Mouse (Mus musculus) CH12.LX (cell line): ENCODE results near the gene 2210011C24Rik.

ENCODE experiments used
- BHLHE40 ChIP-seq: IDR thresholded peaks from 2 replicates; pipeline ENCODE4 v1.6.1; 2011; ENCODE audit warnings: mild to moderate bottlenecking, low read depth, low read length, improper control_type of control experiment
- CHD1 ChIP-seq: IDR thresholded peaks from 2 replicates; pipeline ENCODE4 v1.6.1; 2012; ENCODE audit warnings: low read depth, low read length, improper control_type of control experiment, inconsistent platforms
- CHD2 ChIP-seq: IDR thresholded peaks from 2 replicates; pipeline ENCODE4 v1.6.1; 2011; ENCODE audit warnings: low read length, improper control_type of control experiment
- CTCF ChIP-seq, 2 experiments: IDR thresholded peaks in 1 of 2; conservative IDR thresholded peaks in 1 of 2; 2 replicates each; pipeline ENCODE4 v1.5.1; 2011 to 2012; ENCODE audit warnings: low read depth in 2 of 2, low read length in 2 of 2, improper control_type of control experiment in 1 of 2, inconsistent platforms in 1 of 2, mild to moderate bottlenecking in 1 of 2, moderate library complexity in 1 of 2
- EP300 ChIP-seq: IDR thresholded peaks from 2 replicates; pipeline ENCODE4 v1.6.1; 2011; ENCODE audit warnings: low read length, improper control_type of control experiment
- KAT2A ChIP-seq: IDR thresholded peaks from 2 replicates; pipeline ENCODE4 v1.6.1; 2012; ENCODE audit warnings: low read length, improper control_type of control experiment, inconsistent platforms; ENCODE audit not compliant: insufficient replicate concordance
- MAX ChIP-seq: IDR thresholded peaks from 2 replicates; pipeline ENCODE4 v1.6.1; 2011; ENCODE audit warnings: low read length, improper control_type of control experiment
- NELFE ChIP-seq: IDR thresholded peaks from 2 replicates; pipeline ENCODE4 v1.6.1; 2011; ENCODE audit warnings: low read depth, low read length, improper control_type of control experiment
- NRF1 ChIP-seq: IDR thresholded peaks from 2 replicates; pipeline ENCODE4 v1.6.1; 2014; ENCODE audit warnings: low read depth, mild to moderate bottlenecking, inconsistent platforms, low read length, improper control_type of control experiment, moderate library complexity
- POLR2A ChIP-seq: IDR thresholded peaks from 2 replicates; pipeline ENCODE4 v1.6.1; 2011; ENCODE audit warnings: low read depth, mild to moderate bottlenecking, improper control_type of control experiment, low read length
- POLR2AphosphoS2 ChIP-seq: IDR thresholded peaks from 2 replicates; pipeline ENCODE4 v1.6.1; 2011; ENCODE audit warnings: low read depth, low read length, improper control_type of control experiment
- TBP ChIP-seq: conservative IDR thresholded peaks from 2 replicates; pipeline ENCODE4 v1.6.1; 2011; ENCODE audit warnings: low read depth, low read length, improper control_type of control experiment
- ZC3H11A ChIP-seq: IDR thresholded peaks from 2 replicates; pipeline ENCODE4 v1.6.1; 2012; ENCODE audit warnings: low read depth, mild to moderate bottlenecking, inconsistent platforms, low read length, improper control_type of control experiment

GRCm38 (mm10) chr8:84044103-84044502 is 32.1 kb upstream of the 2210011C24Rik start:
- TF ChIP-seq CTCF (conservative IDR thresholded peaks at IDR 0.05 in 1 of 2, IDR thresholded peaks at IDR 0.05 in 1 of 2; ENCODE audit: low read depth in 2 of 2, low read length in 2 of 2) (no peak), ZC3H11A (no peak), MAX (no peak), POLR2A (no peak), KAT2A (no peak), TBP (no peak), EP300 (no peak), BHLHE40 (no peak), POLR2AphosphoS2 (no peak), CHD1 (no peak), NRF1 (no peak), CHD2 (no peak), NELFE (no peak)
